ENCODE assay signal across 24 mouse cellular contexts in the genomic region with DNA sequence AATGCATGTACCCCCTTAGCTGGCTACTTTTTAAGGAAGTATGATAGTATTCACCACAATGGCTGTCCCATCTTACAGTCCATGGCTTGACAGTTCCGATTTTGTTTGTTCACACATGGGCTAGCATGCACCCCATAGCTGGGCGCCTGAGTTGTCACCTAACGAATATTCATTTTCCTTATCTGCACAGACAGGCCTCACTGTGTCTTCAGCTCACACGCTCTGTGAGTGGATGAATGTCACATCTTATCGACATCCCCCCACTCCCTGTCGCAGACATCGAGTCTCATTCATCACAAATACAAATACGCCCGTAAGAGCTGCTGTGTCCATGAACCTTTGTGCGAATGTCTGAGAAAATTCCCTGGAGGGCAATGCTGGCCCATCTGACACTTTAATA. TPM values are rescaled to one million over a fixed set of nuclear protein-coding genes. Genes with fewer than 3 reads are reported as not detected.
DNase-seq lines count a peak whose midpoint lies in the region; ATAC-seq and TF ChIP-seq lines count a peak whose summit lies in the region.
"Had no signal": no experiment of that assay in that cellular context is flagged by ENCODE, and none has a peak within 500 bp of the region (broad histone marks: within the 10 kb centered on the region; RNA-seq: fewer than 3 reads in every experiment).

No protein-coding gene starts in this region.

- H3K36me3 ChIP-seq in G1E (replicated peaks) = peaks cover 2% of the 10 kb centered on the region
- H3K36me3 ChIP-seq in liver, embryonic 16.5 days (ENCODE audit: control insufficient read depth, insufficient read depth) = no peaks in the 10 kb centered on the region
- H3K36me3 ChIP-seq in forebrain, embryonic 10.5 days (replicated peaks) = 0 out of 2 replicates have a peak, but pooled peaks cover 2% of the 10 kb centered on the region
- H3K36me3 ChIP-seq in midbrain, embryonic 11.5 days (ENCODE audit: control insufficient read depth, insufficient read depth, low read length) = no peaks in the 10 kb centered on the region
- H3K36me3 ChIP-seq: embryonic facial prominence, embryonic 10.5 days; heart, embryonic 10.5 days; hindbrain, embryonic 15.5 days; lung, embryonic 15.5 days; midbrain, embryonic 10.5 days had no signal

- H3K4me1 ChIP-seq in G1E (ENCODE audit: insufficient read depth, low read depth, low read length) = peaks cover 41% of the 10 kb centered on the region
- H3K4me1 ChIP-seq in liver, embryonic 16.5 days (ENCODE audit: control insufficient read depth, low read depth, low read length) = peaks cover 18% of the 10 kb centered on the region
- no peaks in the 10 kb centered on the region for H3K4me1 ChIP-seq in forebrain, embryonic 10.5 days
- no peaks in the 10 kb centered on the region for H3K4me1 ChIP-seq in midbrain, embryonic 11.5 days (ENCODE audit: control insufficient read depth, insufficient read depth, low read length)
- H3K4me1 ChIP-seq: forebrain, embryonic 13.5 days; hindbrain, embryonic 15.5 days; lung, embryonic 15.5 days; midbrain, embryonic 10.5 days had no signal

- DNase-seq in G1E (ENCODE audit: low spot score) = peak; percentile 39
- peak; percentile 70 for DNase-seq in c-Kit-positive CD71-positive TER-119-negative erythroid progenitor cells, embryonic 14.5 days (ENCODE audit: low read depth)
- peak; percentile 74 for DNase-seq in liver
- DNase-seq in adrenal gland, postnatal 10 days = no peak
- no peak for DNase-seq in forebrain, embryonic 10.5 days (ENCODE audit: extremely low spot score, low spot score)
- DNase-seq in midbrain, embryonic 11.5 days (ENCODE audit: low spot score, missing footprints) = no peak
- no peak for DNase-seq in left cerebral cortex, postnatal 36 days (ENCODE audit: low spot score in 2 of 2)
- DNase-seq: adrenal gland, adult 2 months; cerebellum, adult 9-10 months; gastrocnemius, adult 2 months; kidney, postnatal 25 days; lung, postnatal 4 days; right cerebral cortex, postnatal 25 days; spleen, adult 18-20 months; thymus, postnatal 25 days had no signal

- H3K9ac ChIP-seq in liver, embryonic 16.5 days (ENCODE audit: low read depth, low read length) = no peak overlapping the region
- H3K9ac ChIP-seq in midbrain, embryonic 11.5 days (ENCODE audit: low read length) = no peak overlapping the region
- H3K9ac ChIP-seq: forebrain, embryonic 13.5 days; hindbrain, embryonic 15.5 days; lung, embryonic 15.5 days had no signal

- H3K4me2 ChIP-seq in liver, embryonic 16.5 days (ENCODE audit: low read depth, low read length) = peak overlapping the region; percentile 28
- H3K4me2 ChIP-seq in midbrain, embryonic 11.5 days = no peak overlapping the region
- H3K4me2 ChIP-seq: forebrain, embryonic 13.5 days; hindbrain, embryonic 15.5 days; lung, embryonic 15.5 days had no signal

- no peak for TF ChIP-seq CTCF in G1E (IDR thresholded peaks at IDR 0.05; ENCODE audit: low read depth, low read length)

- 25% methylated on average over 10 of the region's 10 CpGs for WGBS in liver, embryonic 16.5 days (ENCODE audit: insufficient replicate concordance)
- 97% methylated on average over 10 of the region's 10 CpGs for WGBS in forebrain, embryonic 10.5 days
- WGBS in midbrain, embryonic 11.5 days = 91% methylated on average over 10 of the region's 10 CpGs

- H3K27ac ChIP-seq in liver, embryonic 16.5 days (ENCODE audit: low read length) = peak overlapping the region; percentile 67
- H3K27ac ChIP-seq in forebrain, embryonic 10.5 days = no peak overlapping the region
- H3K27ac ChIP-seq in midbrain, embryonic 11.5 days (ENCODE audit: low read depth, low read length) = no peak overlapping the region
- H3K27ac ChIP-seq: embryonic facial prominence, embryonic 10.5 days; forebrain, embryonic 13.5 days; gastrocnemius, adult 2 months; heart, embryonic 10.5 days; hindbrain, embryonic 15.5 days; layer of hippocampus, adult 2 months; lung, embryonic 15.5 days; midbrain, embryonic 10.5 days had no signal

- no peaks in the 10 kb centered on the region for H3K9me3 ChIP-seq in G1E (replicated peaks)
- H3K9me3 ChIP-seq in liver, embryonic 16.5 days (replicated peaks; ENCODE audit: control insufficient read depth, low read length) = no peaks in the 10 kb centered on the region
- peaks cover 4% of the 10 kb centered on the region; the same call in 1 of the 2 replicates for H3K9me3 ChIP-seq in forebrain, embryonic 10.5 days
- H3K9me3 ChIP-seq in midbrain, embryonic 11.5 days (ENCODE audit: control insufficient read depth, low read length) = no peaks in the 10 kb centered on the region
- H3K9me3 ChIP-seq: heart, embryonic 10.5 days; hindbrain, embryonic 15.5 days; lung, embryonic 15.5 days had no signal

- peak; percentile 92 for ATAC-seq in G1E (ENCODE audit: extremely low read depth, insufficient number of reproducible peaks, low FRiP score, poor library complexity, severe bottlenecking)
- ATAC-seq in liver, embryonic 16.5 days (ENCODE audit: low read depth) = peak; percentile 93
- ATAC-seq in midbrain, embryonic 11.5 days (ENCODE audit: low FRiP score) = no peak
- ATAC-seq: CD4-positive, CD25-positive, alpha-beta regulatory T cell, adult 4 months; forebrain, embryonic 13.5 days had no signal

- H3K4me3 ChIP-seq in G1E (ENCODE audit: low read depth, low read length) = no peak overlapping the region; the same call in 1 of the 2 replicates
- H3K4me3 ChIP-seq in liver, embryonic 16.5 days (ENCODE audit: low read depth, low read length) = no peak overlapping the region
- H3K4me3 ChIP-seq in forebrain, embryonic 10.5 days = no peak overlapping the region
- no peak overlapping the region for H3K4me3 ChIP-seq in midbrain, embryonic 11.5 days (ENCODE audit: low read depth, low read length)
- H3K4me3 ChIP-seq: embryonic facial prominence, embryonic 10.5 days; forebrain, embryonic 13.5 days; gastrocnemius, adult 2 months; heart, embryonic 10.5 days; hindbrain, embryonic 15.5 days; layer of hippocampus, adult 2 months; lung, embryonic 15.5 days; midbrain, embryonic 10.5 days had no signal

- H3K27me3 ChIP-seq in G1E (ENCODE audit: insufficient read depth, low read length) = no peaks in the 10 kb centered on the region
- no peaks in the 10 kb centered on the region for H3K27me3 ChIP-seq in liver, embryonic 16.5 days (ENCODE audit: control insufficient read depth, insufficient read depth, low read depth, low read length)
- H3K27me3 ChIP-seq in forebrain, embryonic 10.5 days (ENCODE audit: poor library complexity, severe bottlenecking) = no peaks in the 10 kb centered on the region
- no peaks in the 10 kb centered on the region for H3K27me3 ChIP-seq in midbrain, embryonic 11.5 days (ENCODE audit: control insufficient read depth, insufficient read depth, low read length)
- H3K27me3 ChIP-seq: forebrain, embryonic 13.5 days; hindbrain, embryonic 15.5 days; lung, embryonic 15.5 days had no signal

- intact Hi-C loops in left cerebral cortex, postnatal 36 days (cut with DNase I) = no loop called here

RNA-seq across cellular contexts. Expression of a gene that starts 24.1 kb away (rescaled TPM):
- not detected in 2 replicates for total RNA-seq in G1E (2014; fragmentation: Nextera tagmentation)
- 0.99 TPM in 1 of 2 replicates, not detected in the other for total RNA-seq in G1E (2017)
- polyA plus RNA-seq in G1E (2012) = 0.06 TPM in 1 of 2 replicates, not detected in the other
- 19.6 and 20.4 TPM in 2 replicates for polyA plus RNA-seq in liver, embryonic 16.5 days (2015; fragmentation: Nextera tagmentation; extraction: Ambion mirVana)
- 100 to 1,000 TPM in 1 of 2 experiments, 10 to 100 TPM in 1; 85.6 to 125 TPM for total RNA-seq in adrenal gland, postnatal 10 days (2021)
- 676 and 689 TPM in 2 replicates for polyA plus RNA-seq in forebrain, embryonic 10.5 days (2016; fragmentation: Nextera tagmentation; extraction: Ambion mirVana)
- polyA plus RNA-seq in midbrain, embryonic 11.5 days (2014; fragmentation: Nextera tagmentation; extraction: Ambion mirVana) = 566 and 605 TPM in 2 replicates
- total RNA-seq in left cerebral cortex, postnatal 36 days (2021) = 100 to 1,000 TPM; 310 to 396 TPM

Comparison
In these comparisons a context has a peak if more than half of its experiments do, and no peak if none do; other contexts are left out.
1. DNase-seq: peak in G1E (single experiment), c-Kit-positive CD71-positive TER-119-negative erythroid progenitor cells, embryonic 14.5 days (single experiment) and liver (single experiment); none in adrenal gland, postnatal 10 days (single experiment), forebrain, embryonic 10.5 days (single experiment), midbrain, embryonic 11.5 days (single experiment) and left cerebral cortex, postnatal 36 days (0 of 2).
2. RNA of a gene that starts 24.1 kb away (polyA plus RNA-seq): 676 to 689 TPM in forebrain, embryonic 10.5 days and 566 to 605 TPM in midbrain, embryonic 11.5 days; 19.6 to 20.4 TPM in liver, embryonic 16.5 days and 0.06 TPM in G1E; every median in the first group is over 10 times any median in the second.